ENCODE assay signal across 8 mouse cellular contexts in the genomic region with DNA sequence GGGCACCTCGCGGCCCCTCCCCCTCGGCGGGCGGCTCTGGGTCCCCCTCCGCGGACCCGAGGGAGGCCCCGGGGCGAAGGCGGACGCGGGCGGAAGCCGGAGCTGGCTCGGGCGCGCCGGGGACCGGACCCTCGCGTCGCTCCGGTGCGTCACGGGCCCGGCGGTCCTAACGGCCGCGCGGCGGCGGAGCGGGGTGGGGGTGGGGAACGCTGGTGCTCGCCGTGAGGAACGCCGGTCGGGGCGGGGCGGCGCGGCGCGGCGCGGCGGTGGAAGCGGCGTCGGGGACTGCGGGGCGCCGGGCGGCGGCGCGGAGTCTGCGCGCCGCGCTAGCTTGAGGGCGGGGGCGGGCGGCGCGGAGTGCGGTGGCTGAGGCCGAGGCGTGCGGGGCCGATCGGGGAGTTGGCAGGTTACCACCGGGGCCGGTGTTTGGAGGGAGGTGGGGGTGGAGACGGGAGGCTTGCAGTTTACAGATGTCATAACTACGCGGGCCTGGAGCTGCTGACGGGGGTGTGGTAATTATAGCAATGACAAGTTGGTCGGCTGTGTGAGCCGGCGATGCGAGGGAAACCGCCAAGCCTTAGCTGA. TPM values are rescaled to one million over a fixed set of nuclear protein-coding genes. Genes with fewer than 3 reads are reported as not detected.
DNase-seq lines count a peak whose midpoint lies in the region; ATAC-seq and TF ChIP-seq lines count a peak whose summit lies in the region.

No protein-coding gene starts in this region.

- peak overlapping the region; percentile 99 for H3K27ac ChIP-seq in embryonic facial prominence, embryonic 11.5 days (replicated peaks; ENCODE audit: low read depth, low read length)
- H3K27ac ChIP-seq in kidney, adult 2 months (ENCODE audit: insufficient read depth, low read depth, low read length): peak overlapping the region; percentile 79
- peak overlapping the region; percentile 99 for H3K27ac ChIP-seq in limb, embryonic 13.5 days
- H3K27ac ChIP-seq in midbrain, embryonic 14.5 days (replicated peaks; ENCODE audit: low read depth, low read length): peak overlapping the region; percentile 99

- peak overlapping the region; percentile 90 for H3K9ac ChIP-seq in embryonic facial prominence, embryonic 11.5 days (replicated peaks; ENCODE audit: low read length)
- peak overlapping the region; percentile 93 for H3K9ac ChIP-seq in limb, embryonic 13.5 days
- peak overlapping the region; percentile 88 for H3K9ac ChIP-seq in midbrain, embryonic 14.5 days (replicated peaks; ENCODE audit: low read length)

- H3K4me2 ChIP-seq in embryonic facial prominence, embryonic 11.5 days (ENCODE audit: low read depth, low read length): peak overlapping the region; percentile 57
- peak overlapping the region; percentile 76 for H3K4me2 ChIP-seq in limb, embryonic 13.5 days (replicated peaks)
- peak overlapping the region; percentile 79 for H3K4me2 ChIP-seq in midbrain, embryonic 14.5 days (ENCODE audit: low read length)

- H3K4me3 ChIP-seq in embryonic facial prominence, embryonic 11.5 days (ENCODE audit: low read depth, low read length): peak overlapping the region; percentile 84
- peak overlapping the region; percentile 98 for H3K4me3 ChIP-seq in kidney, adult 2 months (ENCODE audit: insufficient read depth, low read depth, low read length)
- H3K4me3 ChIP-seq in limb, embryonic 13.5 days: peak overlapping the region; percentile 86
- peak overlapping the region; percentile 88 for H3K4me3 ChIP-seq in midbrain, embryonic 14.5 days (replicated peaks; ENCODE audit: low read depth, low read length)

- no peak for TF ChIP-seq CTCF in kidney, adult 2 months (conservative IDR thresholded peaks at IDR 0.05; ENCODE audit: insufficient read depth, insufficient read length, low read depth, low read length)

- H3K27me3 ChIP-seq in embryonic facial prominence, embryonic 11.5 days (ENCODE audit: control insufficient read depth, insufficient read depth, low read length): no peaks in the 10 kb centered on the region
- H3K27me3 ChIP-seq in kidney, adult 2 months (replicated peaks; ENCODE audit: control insufficient read depth, insufficient read depth, low read length): no peaks in the 10 kb centered on the region
- no peaks in the 10 kb centered on the region for H3K27me3 ChIP-seq in limb, embryonic 13.5 days
- H3K27me3 ChIP-seq in midbrain, embryonic 14.5 days (ENCODE audit: control insufficient read depth, insufficient read depth, low read length): peaks cover 4% of the 10 kb centered on the region

- peak; percentile 46 for ATAC-seq in embryonic facial prominence, embryonic 11.5 days (replicated peaks; ENCODE audit: insufficient number of reproducible peaks, low FRiP score, low TSS enrichment, low read depth)
- peak; percentile 70 for ATAC-seq in limb, embryonic 13.5 days (ENCODE audit: low FRiP score, low read depth)
- ATAC-seq in midbrain, embryonic 14.5 days (ENCODE audit: low FRiP score, low TSS enrichment): peak; percentile 82

- under 1% methylated on average over 56 of the region's 86 CpGs for WGBS in embryonic facial prominence, embryonic 11.5 days
- under 1% methylated on average over 50 of the region's 86 CpGs for WGBS in kidney, adult 2 months
- under 1% methylated on average over 64 of the region's 86 CpGs for WGBS in limb, embryonic 13.5 days
- under 1% methylated on average over 83 of the region's 86 CpGs for WGBS in midbrain, embryonic 14.5 days

- H3K9me3 ChIP-seq in embryonic facial prominence, embryonic 11.5 days (replicated peaks; ENCODE audit: control insufficient read depth, low read length): no peaks in the 10 kb centered on the region
- H3K9me3 ChIP-seq in limb, embryonic 13.5 days: peaks cover 3% of the 10 kb centered on the region; the same call in 1 of the 2 replicates
- H3K9me3 ChIP-seq in midbrain, embryonic 14.5 days (ENCODE audit: control insufficient read depth, low read length): peaks cover 4% of the 10 kb centered on the region; the same call in 1 of the 2 replicates

- no peaks in the 10 kb centered on the region for H3K36me3 ChIP-seq in embryonic facial prominence, embryonic 11.5 days (replicated peaks; ENCODE audit: control insufficient read depth, insufficient read depth, low read depth, low read length)
- H3K36me3 ChIP-seq in kidney, adult 2 months (ENCODE audit: control insufficient read depth, insufficient read depth, low read length): no peaks in the 10 kb centered on the region
- H3K36me3 ChIP-seq in limb, embryonic 13.5 days: no peaks in the 10 kb centered on the region
- H3K36me3 ChIP-seq in midbrain, embryonic 14.5 days (ENCODE audit: control insufficient read depth, insufficient read depth, low read length): no peaks in the 10 kb centered on the region

- DNase-seq in A20 (ENCODE audit: low read depth, low spot score): peak; percentile 81
- DNase-seq in adrenal gland, postnatal 25 days: peak; percentile 62
- DNase-seq in embryonic facial prominence, embryonic 11.5 days (ENCODE audit: low spot score): peak; percentile 52
- DNase-seq in heart, adult 11 months: peak; percentile 98
- peak; percentile 62 for DNase-seq in kidney, adult 2 months
- DNase-seq in midbrain, embryonic 14.5 days: peak; percentile 81
- peak; percentile 64 to 68 for DNase-seq in spleen, postnatal 36 days (ENCODE audit: low spot score in 2 of 2)

- H3K4me1 ChIP-seq in embryonic facial prominence, embryonic 11.5 days (ENCODE audit: control insufficient read depth, insufficient read depth, low read length): no peaks in the 10 kb centered on the region
- H3K4me1 ChIP-seq in kidney, adult 2 months (ENCODE audit: control insufficient read depth, insufficient read depth, low read length): peaks cover 3% of the 10 kb centered on the region; the same call in 1 of the 2 replicates
- H3K4me1 ChIP-seq in limb, embryonic 13.5 days: peaks cover 10% of the 10 kb centered on the region; the same call in 1 of the 2 replicates
- peaks cover 7% of the 10 kb centered on the region for H3K4me1 ChIP-seq in midbrain, embryonic 14.5 days (ENCODE audit: control insufficient read depth, insufficient read depth, low read length)

- no peak for TF ChIP-seq POLR2A in kidney, adult 2 months (IDR thresholded peaks at IDR 0.05; ENCODE audit: low read depth, low read length)

RNA-seq across cellular contexts. Expression of gene Kpna1, which starts 5.1 kb away (rescaled TPM):
- 62.0 and 69.0 TPM in 2 replicates for total RNA-seq in adrenal gland, postnatal 25 days (2021)
- 72.7 and 78.9 TPM in 2 replicates for polyA plus RNA-seq in embryonic facial prominence, embryonic 11.5 days (2014; fragmentation: Nextera tagmentation; extraction: Ambion mirVana)
- 6.2 and 7.3 TPM in 2 replicates for polyA plus RNA-seq in kidney, adult 2 months (2012; rRNA removed)
- polyA plus RNA-seq in limb, embryonic 13.5 days (2015; fragmentation: Nextera tagmentation; extraction: Ambion mirVana): 37.2 and 41.6 TPM in 2 replicates
- 73.4 and 104 TPM in 2 replicates for polyA plus RNA-seq in midbrain, embryonic 14.5 days (2014; fragmentation: Nextera tagmentation; extraction: Ambion mirVana)

RNA-seq across cellular contexts. Expression of gene Dtx3l, which starts 44.7 kb away (rescaled TPM):
- total RNA-seq in adrenal gland, postnatal 25 days (2021): 6.9 and 10.8 TPM in 2 replicates
- polyA plus RNA-seq in embryonic facial prominence, embryonic 11.5 days (2014; fragmentation: Nextera tagmentation; extraction: Ambion mirVana): 3.1 and 3.7 TPM in 2 replicates
- 4.2 and 5.4 TPM in 2 replicates for polyA plus RNA-seq in kidney, adult 2 months (2012; rRNA removed)
- 2.9 and 3.1 TPM in 2 replicates for polyA plus RNA-seq in limb, embryonic 13.5 days (2015; fragmentation: Nextera tagmentation; extraction: Ambion mirVana)
- polyA plus RNA-seq in midbrain, embryonic 14.5 days (2014; fragmentation: Nextera tagmentation; extraction: Ambion mirVana): 0.55 and 2.8 TPM in 2 replicates

RNA-seq across cellular contexts. Expression of gene Parp9, which starts 45.3 kb away (rescaled TPM):
- total RNA-seq in adrenal gland, postnatal 25 days (2021): 10.0 and 14.3 TPM in 2 replicates
- 2.7 and 3.2 TPM in 2 replicates for polyA plus RNA-seq in embryonic facial prominence, embryonic 11.5 days (2014; fragmentation: Nextera tagmentation; extraction: Ambion mirVana)
- 6.0 and 8.0 TPM in 2 replicates for polyA plus RNA-seq in kidney, adult 2 months (2012; rRNA removed)
- 4.5 and 4.8 TPM in 2 replicates for polyA plus RNA-seq in limb, embryonic 13.5 days (2015; fragmentation: Nextera tagmentation; extraction: Ambion mirVana)
- polyA plus RNA-seq in midbrain, embryonic 14.5 days (2014; fragmentation: Nextera tagmentation; extraction: Ambion mirVana): 0.30 and 3.3 TPM in 2 replicates

RNA-seq across cellular contexts. Expression of gene Wdr5b, which starts 57.4 kb away (rescaled TPM):
- total RNA-seq in adrenal gland, postnatal 25 days (2021): 5.7 and 5.9 TPM in 2 replicates
- polyA plus RNA-seq in embryonic facial prominence, embryonic 11.5 days (2014; fragmentation: Nextera tagmentation; extraction: Ambion mirVana): 14.0 and 16.7 TPM in 2 replicates
- polyA plus RNA-seq in kidney, adult 2 months (2012; rRNA removed): 1.8 and 2.1 TPM in 2 replicates
- 11.1 and 11.4 TPM in 2 replicates for polyA plus RNA-seq in limb, embryonic 13.5 days (2015; fragmentation: Nextera tagmentation; extraction: Ambion mirVana)
- polyA plus RNA-seq in midbrain, embryonic 14.5 days (2014; fragmentation: Nextera tagmentation; extraction: Ambion mirVana): 14.4 and 16.9 TPM in 2 replicates

Comparison
In these comparisons a context has a peak if more than half of its experiments do, and no peak if none do; other contexts are left out.
1. Peak in every context shown above with its lines: DNase-seq, ATAC-seq, H3K4me3 ChIP-seq and H3K27ac ChIP-seq.